Mouse (Mus musculus) cerebellum, adult 2 months (tissue): ENCODE data around the gene Mc1r.

ENCODE experiments used
- CTCF ChIP-seq: fragments of 200-500 bp; IDR thresholded peaks from 2 replicates; pipeline ENCODE4 v1.5.1; 2011; ENCODE audit warnings: low read depth, mild to moderate bottlenecking, control low read depth, low read length, moderate library complexity, borderline replicate concordance; ENCODE audit not compliant: insufficient read depth
- POLR2A ChIP-seq: fragments of 200-500 bp; IDR thresholded peaks from 2 replicates; pipeline ENCODE4 v1.6.1; 2011; ENCODE audit warnings: low read length, control low read depth, borderline replicate concordance; ENCODE audit not compliant: insufficient read depth

GRCm38 (mm10) chr8:123428939-123429721 is 22.2 kb downstream of the Mc1r start:
- no peak for TF ChIP-seq CTCF
- no peak for TF ChIP-seq POLR2A
